Mouse (Mus musculus): ENCODE results near the gene Uba7. TPM values are rescaled to one million over a fixed set of nuclear protein-coding genes. Genes with fewer than 3 reads are reported as not detected.

Uba7 gene
- 365 and 400 TPM in 2 replicates for total RNA-seq (2015; ENCODE audit: low replicate concordance)
- total RNA-seq (2017; ENCODE audit: low replicate concordance), result 262 and 332 TPM in 2 replicates

- peak; percentile 65 for ATAC-seq (replicated peaks; ENCODE audit: low FRiP score, poor library complexity, severe bottlenecking)
Observed at GRCm38 (mm10) chr9:107975399-107976386, at the start of gene Uba7. Gene Uba7, plus strand, starts transcription at chr9:107975505.

GRCm38 (mm10) chr9:107926920-107927420 is 48.3 kb upstream of the Uba7 start:
- ATAC-seq (replicated peaks; ENCODE audit: low FRiP score, poor library complexity, severe bottlenecking), result no peak

- ATAC-seq (replicated peaks; ENCODE audit: low FRiP score, poor library complexity, severe bottlenecking), result no peak
Observed at GRCm38 (mm10) chr9:107927749-107928148, 47.6 kb upstream of the Uba7 start.

- no peak for ATAC-seq (replicated peaks; ENCODE audit: low FRiP score, poor library complexity, severe bottlenecking)
Observed at GRCm38 (mm10) chr9:107928169-107928568, 47.1 kb upstream of the Uba7 start, which contains the start of gene Actl11. Gene Actl11, plus strand, starts transcription at chr9:107928469.

- ATAC-seq (replicated peaks; ENCODE audit: low FRiP score, poor library complexity, severe bottlenecking), result no peak
Observed at GRCm38 (mm10) chr9:107932221-107932620, 43.1 kb upstream of the Uba7 start.

- no peak for ATAC-seq (replicated peaks; ENCODE audit: low FRiP score, poor library complexity, severe bottlenecking)
Observed at GRCm38 (mm10) chr9:107934146-107934545, 41.2 kb upstream of the Uba7 start.

- no peak for ATAC-seq (replicated peaks; ENCODE audit: low FRiP score, poor library complexity, severe bottlenecking)
Observed at GRCm38 (mm10) chr9:107935374-107935773, 39.9 kb upstream of the Uba7 start, which contains the start of gene Camkv. Gene Camkv, plus strand, starts transcription at chr9:107935674.

- ATAC-seq (replicated peaks; ENCODE audit: low FRiP score, poor library complexity, severe bottlenecking), result no peak
Observed at GRCm38 (mm10) chr9:107935790-107936214, 39.5 kb upstream of the Uba7 start.

GRCm38 (mm10) chr9:107936215-107936822 is 39.0 kb upstream of the Uba7 start:
- ATAC-seq (replicated peaks; ENCODE audit: low FRiP score, poor library complexity, severe bottlenecking), result no peak

- ATAC-seq (replicated peaks; ENCODE audit: low FRiP score, poor library complexity, severe bottlenecking), result no peak
Observed at GRCm38 (mm10) chr9:107936831-107937230, 38.5 kb upstream of the Uba7 start.

- ATAC-seq (replicated peaks; ENCODE audit: low FRiP score, poor library complexity, severe bottlenecking), result 0 out of 2 replicates have a peak, but pooled peaks have one; percentile 38
Observed at GRCm38 (mm10) chr9:107947241-107948194, 27.8 kb upstream of the Uba7 start.

- ATAC-seq (replicated peaks; ENCODE audit: low FRiP score, poor library complexity, severe bottlenecking), result no peak
Observed at GRCm38 (mm10) chr9:107949184-107949921, 26.0 kb upstream of the Uba7 start.

- ATAC-seq (replicated peaks; ENCODE audit: low FRiP score, poor library complexity, severe bottlenecking), result no peak
Observed at GRCm38 (mm10) chr9:107949922-107950235, 25.4 kb upstream of the Uba7 start, which contains the start of gene Traip. Gene Traip, plus strand, starts transcription at chr9:107950136.

GRCm38 (mm10) chr9:107950460-107951355 is 24.6 kb upstream of the Uba7 start:
- ATAC-seq (replicated peaks; ENCODE audit: low FRiP score, poor library complexity, severe bottlenecking), result peak; percentile 97

GRCm38 (mm10) chr9:107955613-107956289 is 19.6 kb upstream of the Uba7 start:
- no peak for ATAC-seq (replicated peaks; ENCODE audit: low FRiP score, poor library complexity, severe bottlenecking)

- no peak for ATAC-seq (replicated peaks; ENCODE audit: low FRiP score, poor library complexity, severe bottlenecking)
Observed at GRCm38 (mm10) chr9:107957141-107957540, 18.2 kb upstream of the Uba7 start.

- no peak for ATAC-seq (replicated peaks; ENCODE audit: low FRiP score, poor library complexity, severe bottlenecking)
Observed at GRCm38 (mm10) chr9:107959896-107960295, 15.4 kb upstream of the Uba7 start.

Data from erythroid progenitor cell, adult 5-6 weeks (primary cell).